Comparison of ENCODE assay signal across 20 mouse cellular contexts in the genomic region with DNA sequence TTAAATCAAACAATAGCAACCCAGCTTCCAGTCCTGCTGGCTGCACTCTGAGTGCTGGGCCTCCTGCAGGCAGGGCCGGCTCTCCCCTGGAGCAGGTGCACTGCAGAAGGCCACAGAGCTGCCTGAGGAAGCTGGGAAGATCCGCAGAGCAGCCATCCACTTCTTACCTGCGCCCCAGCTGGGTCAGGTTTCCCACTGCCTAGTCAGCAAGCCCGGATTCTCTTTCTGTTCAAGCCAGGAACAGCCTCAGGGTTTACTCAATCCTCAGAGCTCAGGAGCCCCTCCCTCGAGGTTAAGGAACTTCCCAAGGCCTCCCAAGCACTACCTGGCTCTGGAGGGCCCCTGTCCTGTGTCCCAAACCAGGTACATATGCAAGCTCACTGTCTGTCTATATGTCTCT. TPM values are rescaled to one million over a fixed set of nuclear protein-coding genes. Genes with fewer than 3 reads are reported as not detected.
DNase-seq lines count a peak whose midpoint lies in the region; ATAC-seq and TF ChIP-seq lines count a peak whose summit lies in the region.
"Had no signal": no experiment of that assay in that cellular context is flagged by ENCODE, and none has a peak within 500 bp of the region (broad histone marks: within the 10 kb centered on the region; RNA-seq: fewer than 3 reads in every experiment).

No protein-coding gene starts in this region.

- no peaks in the 10 kb centered on the region for H3K36me3 ChIP-seq in hindbrain, embryonic 12.5 days
- H3K36me3 ChIP-seq in hindbrain, embryonic 16.5 days (ENCODE audit: control insufficient read depth, insufficient read depth, low read length): no peaks in the 10 kb centered on the region
- no peaks in the 10 kb centered on the region for H3K36me3 ChIP-seq in midbrain, embryonic 11.5 days (ENCODE audit: control insufficient read depth, insufficient read depth, low read length)
- peaks cover 2% of the 10 kb centered on the region; the same call in 1 of the 2 replicates for H3K36me3 ChIP-seq in midbrain, embryonic 16.5 days (ENCODE audit: control insufficient read depth, insufficient read depth, low read length)
- H3K36me3 ChIP-seq in embryonic facial prominence, embryonic 14.5 days (ENCODE audit: control insufficient read depth, insufficient read depth, low read length): no peaks in the 10 kb centered on the region
- no peaks in the 10 kb centered on the region for H3K36me3 ChIP-seq in forebrain, postnatal 0 days (ENCODE audit: insufficient read depth)
- H3K36me3 ChIP-seq: midbrain, embryonic 15.5 days had no signal

- H3K9ac ChIP-seq in hindbrain, embryonic 12.5 days: peak overlapping the region; percentile 38; the same call in 1 of the 2 replicates
- H3K9ac ChIP-seq in hindbrain, embryonic 16.5 days (ENCODE audit: low read depth, low read length): no peak overlapping the region
- no peak overlapping the region for H3K9ac ChIP-seq in midbrain, embryonic 11.5 days (ENCODE audit: low read length)
- no peak overlapping the region for H3K9ac ChIP-seq in midbrain, embryonic 16.5 days (ENCODE audit: low read depth, low read length)
- no peak overlapping the region for H3K9ac ChIP-seq in embryonic facial prominence, embryonic 14.5 days (ENCODE audit: low read depth, low read length)
- no peak overlapping the region for H3K9ac ChIP-seq in forebrain, postnatal 0 days
- H3K9ac ChIP-seq: embryonic facial prominence, embryonic 12.5 days; liver, embryonic 12.5 days; midbrain, embryonic 15.5 days had no signal

- DNase-seq in midbrain, embryonic 11.5 days (ENCODE audit: low spot score, missing footprints): peak; percentile 19
- peak; percentile 30 for DNase-seq in ES-CJ7 (ENCODE audit: low read depth, low spot score)
- peak; percentile 48 for DNase-seq in embryonic facial prominence, embryonic 14.5 days (ENCODE audit: low spot score)
- no peak for DNase-seq in forebrain, postnatal 0 days
- DNase-seq: adrenal gland, postnatal 14 days; cerebellum, adult 8-10 months; kidney, adult 18-20 months; kidney, postnatal 14 days; left cerebral cortex, postnatal 4 days; lung, adult 18-20 months; lung, postnatal 10 days; spleen, adult 18-20 months had no signal

- TF ChIP-seq CTCF in forebrain, postnatal 0 days (IDR thresholded peaks at IDR 0.05; ENCODE audit: low read depth): no peak

- 0 out of 2 replicates have a peak, but pooled peaks cover under 1% of the 10 kb centered on the region for H3K27me3 ChIP-seq in hindbrain, embryonic 12.5 days
- no peaks in the 10 kb centered on the region for H3K27me3 ChIP-seq in hindbrain, embryonic 16.5 days (replicated peaks; ENCODE audit: control insufficient read depth, insufficient read depth, low read length)
- H3K27me3 ChIP-seq in midbrain, embryonic 11.5 days (ENCODE audit: control insufficient read depth, insufficient read depth, low read length): no peaks in the 10 kb centered on the region
- no peaks in the 10 kb centered on the region for H3K27me3 ChIP-seq in midbrain, embryonic 16.5 days (ENCODE audit: control insufficient read depth, insufficient read depth, low read depth, low read length)
- no peaks in the 10 kb centered on the region for H3K27me3 ChIP-seq in embryonic facial prominence, embryonic 14.5 days (replicated peaks; ENCODE audit: control insufficient read depth, insufficient read depth, low read length)
- no peaks in the 10 kb centered on the region for H3K27me3 ChIP-seq in forebrain, postnatal 0 days (ENCODE audit: insufficient read depth, low read length)
- H3K27me3 ChIP-seq: embryonic facial prominence, embryonic 12.5 days; liver, embryonic 12.5 days; midbrain, embryonic 15.5 days had no signal

- no peaks in the 10 kb centered on the region for H3K9me3 ChIP-seq in hindbrain, embryonic 12.5 days (replicated peaks)
- H3K9me3 ChIP-seq in hindbrain, embryonic 16.5 days (ENCODE audit: control insufficient read depth, low read length): 0 out of 2 replicates have a peak, but pooled peaks cover 2% of the 10 kb centered on the region
- H3K9me3 ChIP-seq in midbrain, embryonic 11.5 days (ENCODE audit: control insufficient read depth, low read length): no peaks in the 10 kb centered on the region
- no peaks in the 10 kb centered on the region for H3K9me3 ChIP-seq in midbrain, embryonic 16.5 days (replicated peaks; ENCODE audit: control insufficient read depth, low read length, poor library complexity, severe bottlenecking)
- no peaks in the 10 kb centered on the region for H3K9me3 ChIP-seq in embryonic facial prominence, embryonic 14.5 days (ENCODE audit: control insufficient read depth, low read length)
- H3K9me3 ChIP-seq in forebrain, postnatal 0 days (ENCODE audit: low read length): no peaks in the 10 kb centered on the region
- H3K9me3 ChIP-seq: embryonic facial prominence, embryonic 12.5 days; liver, embryonic 12.5 days; midbrain, embryonic 15.5 days had no signal

- no peak overlapping the region for H3K4me2 ChIP-seq in hindbrain, embryonic 12.5 days (replicated peaks)
- H3K4me2 ChIP-seq in hindbrain, embryonic 16.5 days (ENCODE audit: low read length): no peak overlapping the region
- H3K4me2 ChIP-seq in midbrain, embryonic 11.5 days: no peak overlapping the region
- no peak overlapping the region for H3K4me2 ChIP-seq in midbrain, embryonic 16.5 days (ENCODE audit: low read length)
- H3K4me2 ChIP-seq in embryonic facial prominence, embryonic 14.5 days (ENCODE audit: low read depth, low read length): no peak overlapping the region
- no peak overlapping the region for H3K4me2 ChIP-seq in forebrain, postnatal 0 days (ENCODE audit: low read depth)
- H3K4me2 ChIP-seq: embryonic facial prominence, embryonic 12.5 days; liver, embryonic 12.5 days; midbrain, embryonic 15.5 days had no signal

- WGBS in hindbrain, embryonic 12.5 days: 50% methylated on average over 5 of the region's 5 CpGs
- WGBS in hindbrain, embryonic 16.5 days: 45% methylated on average over 5 of the region's 5 CpGs
- 50% methylated on average over 5 of the region's 5 CpGs for WGBS in midbrain, embryonic 11.5 days
- WGBS in midbrain, embryonic 16.5 days: 36% methylated on average over 5 of the region's 5 CpGs
- 17% methylated on average over 5 of the region's 5 CpGs for WGBS in embryonic facial prominence, embryonic 14.5 days
- 43% methylated on average over 5 of the region's 5 CpGs for WGBS in forebrain, postnatal 0 days

- H3K27ac ChIP-seq in hindbrain, embryonic 12.5 days: peak overlapping the region; percentile 12; the same call in 1 of the 2 replicates
- no peak overlapping the region for H3K27ac ChIP-seq in hindbrain, embryonic 16.5 days (ENCODE audit: low read depth, low read length)
- no peak overlapping the region for H3K27ac ChIP-seq in midbrain, embryonic 11.5 days (ENCODE audit: low read depth, low read length)
- H3K27ac ChIP-seq in midbrain, embryonic 16.5 days (ENCODE audit: low read length): no peak overlapping the region
- no peak overlapping the region for H3K27ac ChIP-seq in embryonic facial prominence, embryonic 14.5 days (replicated peaks; ENCODE audit: low read depth, low read length)
- H3K27ac ChIP-seq in forebrain, postnatal 0 days (ENCODE audit: low read depth, low read length): no peak overlapping the region
- H3K27ac ChIP-seq: embryonic facial prominence, embryonic 12.5 days; liver, embryonic 12.5 days; midbrain, embryonic 15.5 days had no signal

- peaks cover 3% of the 10 kb centered on the region; the same call in 1 of the 2 replicates for H3K4me1 ChIP-seq in hindbrain, embryonic 12.5 days
- H3K4me1 ChIP-seq in hindbrain, embryonic 16.5 days (ENCODE audit: control insufficient read depth, insufficient read depth, low read depth, low read length): peaks cover under 1% of the 10 kb centered on the region; the same call in 1 of the 2 replicates
- no peaks in the 10 kb centered on the region for H3K4me1 ChIP-seq in midbrain, embryonic 11.5 days (ENCODE audit: control insufficient read depth, insufficient read depth, low read length)
- H3K4me1 ChIP-seq in midbrain, embryonic 16.5 days (ENCODE audit: control insufficient read depth, insufficient read depth, low read length): peaks cover 2% of the 10 kb centered on the region
- H3K4me1 ChIP-seq in embryonic facial prominence, embryonic 14.5 days (ENCODE audit: control insufficient read depth, insufficient read depth, low read length): no peaks in the 10 kb centered on the region
- H3K4me1 ChIP-seq in forebrain, postnatal 0 days (ENCODE audit: insufficient read depth): no peaks in the 10 kb centered on the region

- ATAC-seq in hindbrain, embryonic 12.5 days (ENCODE audit: low FRiP score): no peak
- no peak for ATAC-seq in hindbrain, embryonic 16.5 days
- no peak for ATAC-seq in midbrain, embryonic 11.5 days (ENCODE audit: low FRiP score)
- ATAC-seq in midbrain, embryonic 16.5 days: no peak
- ATAC-seq in embryonic facial prominence, embryonic 14.5 days (ENCODE audit: low read depth): peak; percentile 75
- no peak for ATAC-seq in megakaryocyte progenitor cell, adult 5-6 weeks (replicated peaks; ENCODE audit: poor library complexity)
- no peak for ATAC-seq in forebrain, postnatal 0 days
- ATAC-seq: forebrain, embryonic 16.5 days; liver, embryonic 12.5 days; midbrain, embryonic 15.5 days had no signal

- no peak overlapping the region for H3K4me3 ChIP-seq in hindbrain, embryonic 12.5 days
- H3K4me3 ChIP-seq in hindbrain, embryonic 16.5 days (ENCODE audit: low read length): no peak overlapping the region
- H3K4me3 ChIP-seq in midbrain, embryonic 11.5 days (ENCODE audit: low read depth, low read length): no peak overlapping the region
- no peak overlapping the region for H3K4me3 ChIP-seq in midbrain, embryonic 16.5 days (ENCODE audit: low read depth, low read length)
- H3K4me3 ChIP-seq in embryonic facial prominence, embryonic 14.5 days (ENCODE audit: low read depth, low read length): no peak overlapping the region
- H3K4me3 ChIP-seq in forebrain, postnatal 0 days (ENCODE audit: low read depth, low read length): no peak overlapping the region
- H3K4me3 ChIP-seq: embryonic facial prominence, embryonic 12.5 days; liver, embryonic 12.5 days; midbrain, embryonic 15.5 days had no signal

RNA-seq across cellular contexts. Expression of gene Tex2, which starts 7.2 kb away (rescaled TPM):
- polyA plus RNA-seq in hindbrain, embryonic 12.5 days (2016; fragmentation: Nextera tagmentation; extraction: Ambion mirVana): 13.3 and 15.5 TPM in 2 replicates
- polyA plus RNA-seq in hindbrain, embryonic 16.5 days (2015; fragmentation: Nextera tagmentation; extraction: Ambion mirVana): 29.5 and 38.4 TPM in 2 replicates
- polyA plus RNA-seq in midbrain, embryonic 11.5 days (2014; fragmentation: Nextera tagmentation; extraction: Ambion mirVana): 9.9 and 10.8 TPM in 2 replicates
- 35.9 and 37.5 TPM in 2 replicates for polyA plus RNA-seq in midbrain, embryonic 16.5 days (2015; fragmentation: Nextera tagmentation; extraction: Ambion mirVana)
- polyA plus RNA-seq in embryonic facial prominence, embryonic 14.5 days (2014; fragmentation: Nextera tagmentation; extraction: Ambion mirVana): 11.0 and 12.0 TPM in 2 replicates
- total RNA-seq in megakaryocyte progenitor cell, adult 5-6 weeks (2015): 48.2 and 52.8 TPM in 2 replicates
- 77.8 and 78.5 TPM in 2 replicates for total RNA-seq in megakaryocyte progenitor cell, adult 5-6 weeks (2017)
- 44.7 and 49.3 TPM in 2 replicates for total RNA-seq in forebrain, postnatal 0 days (2014; rRNA removed)
- polyA plus RNA-seq in forebrain, postnatal 0 days (2015; fragmentation: Nextera tagmentation; extraction: Ambion mirVana): 17.5 and 23.0 TPM in 2 replicates
